Mouse (Mus musculus) spleen, adult 2 months (tissue): ENCODE results near the gene Lclat1. TPM values are rescaled to one million over a fixed set of nuclear protein-coding genes. Genes with fewer than 3 reads are reported as not detected.

ENCODE experiments used
- DNase-seq, 2 experiments: peaks; one replicate each; pipeline versions ENCODE4 v3.0.0 to v3.0.0-alpha.2; 2012 to 2021; ENCODE audit warnings: low spot score in 2 of 2, low read depth in 1 of 2
- H3K27ac ChIP-seq: fragments of 200-500 bp; 2 replicates; pipeline ENCODE4 v1.5.1; 2012; ENCODE audit warnings: low read length, inconsistent platforms; ENCODE audit not compliant: insufficient read depth
- H3K27me3 ChIP-seq: fragments of 200-500 bp; 2 replicates; pipeline ENCODE4 v1.6.1; 2012; ENCODE audit warnings: mild to moderate bottlenecking, moderate library complexity, low read length, inconsistent platforms; ENCODE audit not compliant: control insufficient read depth, insufficient read depth
- H3K36me3 ChIP-seq: fragments of 200-500 bp; 2 replicates; pipeline ENCODE4 v1.6.1; 2012; ENCODE audit warnings: mild to moderate bottlenecking, low read length, inconsistent platforms; ENCODE audit not compliant: control insufficient read depth, insufficient read depth
- H3K4me1 ChIP-seq: fragments of 200-500 bp; 2 replicates; pipeline ENCODE4 v1.6.1; 2011; ENCODE audit warnings: inconsistent platforms; ENCODE audit not compliant: control insufficient read depth, insufficient read depth, insufficient read length
- H3K4me3 ChIP-seq: fragments of 200-500 bp; 2 replicates; pipeline ENCODE4 v1.5.1; 2011; ENCODE audit warnings: mild to moderate bottlenecking, inconsistent platforms; ENCODE audit not compliant: insufficient read depth, insufficient read length; ENCODE audit errors: extremely low read depth
- CTCF ChIP-seq: fragments of 200-500 bp; IDR thresholded peaks from 2 replicates; pipeline ENCODE4 v1.5.1; 2011; ENCODE audit warnings: mild to moderate bottlenecking, inconsistent platforms; ENCODE audit not compliant: insufficient read depth, insufficient read length, insufficient replicate concordance; ENCODE audit errors: extremely low read depth
- POLR2A ChIP-seq: fragments of 200-500 bp; IDR thresholded peaks from 2 replicates; pipeline ENCODE4 v1.6.1; 2011; ENCODE audit warnings: low read depth, low read length, inconsistent platforms
- WGBS: fragments of 180-500 bp; shearing (Covaris S2); methylation state at CpG from one replicate; pipeline ENCODE4 v1.1.7; 2018; 5-methylcytosine and 5-hydroxymethylcytosine counted together
- polyA plus RNA-seq: library from polyadenylated mRNA; depleted of rRNA; stranded (reverse); fragments of >200 nt; gene quantifications from 2 replicates; pipeline ENCODE4 v1.2.3, GENCODE M21; 2012

Gene Lclat1
- polyA plus RNA-seq, 1 experiment = 6.8 TPM

- Histone ChIP-seq H3K4me3 (no peak overlapping the region), H3K4me1 (peaks cover 9% of the 10 kb centered on the region), H3K36me3 (no peaks in the 10 kb centered on the region), H3K27me3 (no peaks in the 10 kb centered on the region), H3K27ac (no peak overlapping the region)
- TF ChIP-seq CTCF = no peak
- TF ChIP-seq POLR2A = no peak
- DNase-seq = no peak
- WGBS = 93% methylated on average over 8 of the region's 8 CpGs
These were observed 16.4 kb upstream of the Lclat1 start for GRCm38 (mm10) chr17:73091368-73091767.

GRCm38 (mm10) chr17:73092103-73093097, 15.4 kb upstream of the Lclat1 start:
- 93% methylated on average over 12 of the region's 12 CpGs for WGBS
- no peak for TF ChIP-seq POLR2A
- no peak for TF ChIP-seq CTCF
- no peaks in the 10 kb centered on the region for H3K36me3 ChIP-seq
- no peak overlapping the region for H3K4me3 ChIP-seq
- H3K27me3 ChIP-seq = no peaks in the 10 kb centered on the region
- H3K4me1 ChIP-seq = peaks cover 6% of the 10 kb centered on the region
- H3K27ac ChIP-seq = no peak overlapping the region
- DNase-seq = no peak

DNA sequence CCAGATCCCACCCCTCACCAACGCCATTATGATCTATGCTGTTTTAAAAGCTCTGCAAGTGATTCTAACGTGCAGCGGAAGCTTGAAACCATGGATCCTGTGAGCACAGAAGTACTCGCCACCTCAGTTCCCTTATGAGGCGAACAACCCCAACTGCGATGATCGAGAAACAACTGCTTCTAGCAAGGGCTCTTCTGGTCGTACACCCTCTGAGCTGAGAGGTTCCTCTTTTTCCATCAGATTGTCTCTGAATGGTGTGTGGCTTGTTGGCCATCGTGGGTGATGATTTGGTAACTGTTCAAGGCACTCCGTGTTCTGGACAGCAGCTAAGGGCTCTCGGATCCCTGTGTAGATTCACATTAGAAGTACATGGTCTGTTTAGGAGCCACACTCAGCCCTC, 12.7 kb upstream of the Lclat1 start:
- H3K4me3 ChIP-seq = no peak overlapping the region
- no peaks in the 10 kb centered on the region for H3K27me3 ChIP-seq
- 28% methylated on average over 11 of the region's 11 CpGs for WGBS
- peaks cover 4% of the 10 kb centered on the region; the same call in 1 of the 2 replicates for H3K4me1 ChIP-seq
- TF ChIP-seq CTCF (no peak), POLR2A (no peak)
- DNase-seq = peak; percentile 42
- H3K27ac ChIP-seq = peak overlapping the region; percentile 26
- no peaks in the 10 kb centered on the region for H3K36me3 ChIP-seq

DNA sequence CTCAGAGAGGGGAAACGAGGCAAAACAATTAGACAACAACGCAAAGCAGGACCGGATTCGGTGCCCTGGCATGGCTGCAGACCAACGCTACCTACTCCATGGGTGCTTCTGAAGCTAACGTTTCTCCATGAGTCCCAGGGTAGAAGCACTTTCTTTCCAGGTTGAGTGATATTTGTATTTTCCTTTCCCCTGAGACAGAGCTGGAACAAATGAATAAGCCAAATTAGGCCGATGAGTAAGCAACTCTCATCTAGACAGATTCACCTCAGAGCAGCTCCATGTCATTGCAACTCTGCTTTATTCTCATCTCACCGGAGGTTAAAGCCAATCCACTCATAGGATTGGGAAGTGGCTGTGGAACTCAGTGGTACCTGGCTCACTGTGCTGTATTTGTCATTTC, 12.2 kb upstream of the Lclat1 start:
- Histone ChIP-seq H3K4me3 (no peak overlapping the region), H3K4me1 (peaks cover 4% of the 10 kb centered on the region; the same call in 1 of the 2 replicates), H3K27me3 (no peaks in the 10 kb centered on the region), H3K27ac (no peak overlapping the region; the same call in 1 of the 2 replicates), H3K36me3 (no peaks in the 10 kb centered on the region)
- 89% methylated on average over 8 of the region's 8 CpGs for WGBS
- no peak for TF ChIP-seq POLR2A
- no peak for TF ChIP-seq CTCF
- no peak for DNase-seq

GRCm38 (mm10) chr17:73096484-73096883, 11.3 kb upstream of the Lclat1 start:
- 39% methylated on average over 5 of the region's 5 CpGs for WGBS
- DNase-seq = peak; percentile 33 to 61
- TF ChIP-seq CTCF (peak; percentile 37; the same call in 1 of the 2 replicates), POLR2A (no peak)
- H3K4me1 ChIP-seq = peaks cover 4% of the 10 kb centered on the region; the same call in 1 of the 2 replicates
- H3K27me3 ChIP-seq = no peaks in the 10 kb centered on the region
- H3K36me3 ChIP-seq = no peaks in the 10 kb centered on the region
- no peak overlapping the region for H3K4me3 ChIP-seq
- H3K27ac ChIP-seq = no peak overlapping the region

- Histone ChIP-seq H3K4me1 (peaks cover 4% of the 10 kb centered on the region; the same call in 1 of the 2 replicates), H3K27me3 (no peaks in the 10 kb centered on the region), H3K27ac (no peak overlapping the region), H3K36me3 (no peaks in the 10 kb centered on the region), H3K4me3 (no peak overlapping the region)
- no peak for DNase-seq
- WGBS = 67% methylated on average over 1 of the region's 1 CpGs
- TF ChIP-seq CTCF = no peak
- no peak for TF ChIP-seq POLR2A
These were observed 9.1 kb upstream of the Lclat1 start for GRCm38 (mm10) chr17:73098636-73099035.
